Mouse (Mus musculus): ENCODE measurements around the gene Zic1. TPM values are rescaled to one million over a fixed set of nuclear protein-coding genes. Genes with fewer than 3 reads are reported as not detected.

Gene Zic1
- polyA plus RNA-seq, 1 experiment from 2014 or later = not detected

- ATAC-seq = no peak
Measured at GRCm38 (mm10) chr9:91394211-91394646, 28.6 kb upstream of the Zic1 start.

GRCm38 (mm10) chr9:91393376-91394068 is 27.9 kb upstream of the Zic1 start:
- Histone ChIP-seq H3K27ac (no peak overlapping the region), H3K4me1 (no peaks in the 10 kb centered on the region), H3K9me3 (replicated peaks) (no peaks in the 10 kb centered on the region), H3K4me2 (no peak overlapping the region), H3K9ac (no peak overlapping the region), H3K27me3 (replicated peaks) (peaks cover 88% of the 10 kb centered on the region), H3K4me3 (no peak overlapping the region), H3K36me3 (no peaks in the 10 kb centered on the region)
- ATAC-seq = no peak
- 11% methylated on average over 8 of the region's 8 CpGs for WGBS (ENCODE audit: insufficient replicate concordance)

More at GRCm38 (mm10) chr9:91394211-91394646, 28.6 kb upstream of the Zic1 start:
- Histone ChIP-seq H3K4me2 (no peak overlapping the region), H3K36me3 (no peaks in the 10 kb centered on the region), H3K27ac (no peak overlapping the region), H3K4me1 (no peaks in the 10 kb centered on the region), H3K9ac (no peak overlapping the region), H3K4me3 (no peak overlapping the region), H3K27me3 (replicated peaks) (peaks cover 89% of the 10 kb centered on the region), H3K9me3 (replicated peaks) (no peaks in the 10 kb centered on the region)
- 6% methylated on average over 14 of the region's 14 CpGs for WGBS (ENCODE audit: insufficient replicate concordance)

GRCm38 (mm10) chr9:91388173-91388572 is 22.6 kb upstream of the Zic1 start:
- 7% methylated on average over 4 of the region's 4 CpGs for WGBS (ENCODE audit: insufficient replicate concordance)
- ATAC-seq = no peak
- H3K27ac ChIP-seq = no peak overlapping the region
- no peaks in the 10 kb centered on the region for H3K9me3 ChIP-seq (replicated peaks)
- H3K4me2 ChIP-seq = no peak overlapping the region
- H3K27me3 ChIP-seq (replicated peaks) = peaks cover 91% of the 10 kb centered on the region
- H3K4me1 ChIP-seq = no peaks in the 10 kb centered on the region
- H3K9ac ChIP-seq = no peak overlapping the region
- H3K4me3 ChIP-seq = no peak overlapping the region
- no peaks in the 10 kb centered on the region for H3K36me3 ChIP-seq

GRCm38 (mm10) chr9:91387740-91388080 is 22.1 kb upstream of the Zic1 start:
- Histone ChIP-seq H3K9ac (no peak overlapping the region), H3K4me1 (no peaks in the 10 kb centered on the region), H3K36me3 (no peaks in the 10 kb centered on the region), H3K9me3 (replicated peaks) (no peaks in the 10 kb centered on the region), H3K27me3 (replicated peaks) (peaks cover 94% of the 10 kb centered on the region), H3K4me2 (no peak overlapping the region), H3K4me3 (no peak overlapping the region), H3K27ac (no peak overlapping the region)
- no peak for ATAC-seq
- WGBS (ENCODE audit: insufficient replicate concordance) = 3% methylated on average over 5 of the region's 5 CpGs

DNA sequence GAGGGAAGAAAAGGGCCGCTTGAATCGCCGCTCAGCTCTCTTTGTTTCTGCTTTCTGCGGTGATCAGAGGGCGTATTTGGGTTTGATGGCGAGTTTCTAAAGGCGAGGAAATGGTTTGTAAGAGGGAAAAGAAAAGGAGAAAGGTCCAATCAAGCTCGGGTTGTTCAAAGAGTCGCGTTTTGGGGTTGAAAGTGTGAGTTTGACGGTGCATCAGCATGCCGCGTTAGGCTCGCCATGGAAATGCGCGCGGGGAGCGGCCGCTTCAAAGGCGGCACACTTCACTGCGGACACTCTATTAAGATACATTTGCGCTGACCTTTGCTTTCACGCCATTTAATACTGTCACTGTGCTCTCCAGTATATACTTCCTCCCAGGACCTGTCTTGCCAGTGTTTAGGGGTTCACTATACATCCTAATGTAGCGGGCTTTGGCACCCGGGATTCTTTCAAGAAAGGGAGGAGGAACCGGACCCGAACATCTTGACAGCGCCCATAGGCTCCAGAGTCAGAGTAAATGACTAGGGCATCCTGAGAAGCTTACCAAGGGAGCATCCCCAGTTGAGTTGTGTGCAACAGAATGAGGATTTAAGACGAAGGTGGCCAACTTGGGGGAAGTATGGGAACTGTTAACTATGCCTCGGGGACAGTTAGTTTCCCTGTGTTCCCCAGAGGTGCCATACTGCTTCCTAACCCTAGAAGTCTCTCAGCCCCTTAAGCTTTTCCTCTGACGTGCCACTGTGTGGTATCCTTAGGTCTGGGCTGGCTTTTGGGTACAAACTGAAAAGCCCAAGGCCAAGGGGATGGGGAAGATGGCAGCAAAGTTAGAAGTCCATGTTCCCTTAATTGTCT is 21.5 kb upstream of the Zic1 start:
- H3K9ac ChIP-seq = no peak overlapping the region
- H3K4me1 ChIP-seq = no peaks in the 10 kb centered on the region
- peaks cover 96% of the 10 kb centered on the region for H3K27me3 ChIP-seq (replicated peaks)
- WGBS (ENCODE audit: insufficient replicate concordance) = 2% methylated on average over 31 of the region's 31 CpGs
- no peak overlapping the region for H3K4me2 ChIP-seq
- H3K9me3 ChIP-seq (replicated peaks) = no peaks in the 10 kb centered on the region
- no peaks in the 10 kb centered on the region for H3K36me3 ChIP-seq
- H3K27ac ChIP-seq = no peak overlapping the region
- H3K4me3 ChIP-seq = no peak overlapping the region
- no peak for ATAC-seq

DNA sequence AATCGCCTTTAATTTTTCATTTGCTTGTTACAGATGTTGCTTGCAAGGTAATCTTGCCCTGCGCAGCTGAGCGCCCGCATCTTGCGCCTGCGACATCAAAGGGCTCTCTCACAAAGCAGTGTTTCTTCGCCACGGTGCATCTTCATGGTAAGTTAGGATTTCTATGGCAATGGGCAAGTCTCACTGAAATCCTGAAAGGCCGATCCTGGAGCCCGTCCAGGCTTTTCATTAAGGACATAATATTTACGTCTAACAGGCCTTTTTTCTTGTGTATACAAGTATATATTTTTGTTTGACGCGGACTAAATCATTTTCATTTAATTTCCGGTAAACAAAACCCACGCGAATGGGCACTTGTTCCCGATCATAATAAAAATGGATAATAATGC is 20.9 kb upstream of the Zic1 start:
- ATAC-seq = no peak
- H3K9ac ChIP-seq = no peak overlapping the region
- no peaks in the 10 kb centered on the region for H3K4me1 ChIP-seq
- H3K4me3 ChIP-seq = no peak overlapping the region
- H3K9me3 ChIP-seq (replicated peaks) = no peaks in the 10 kb centered on the region
- 2% methylated on average over 17 of the region's 17 CpGs for WGBS (ENCODE audit: insufficient replicate concordance)
- no peak overlapping the region for H3K27ac ChIP-seq
- no peaks in the 10 kb centered on the region for H3K36me3 ChIP-seq
- peaks cover 96% of the 10 kb centered on the region for H3K27me3 ChIP-seq (replicated peaks)
- H3K4me2 ChIP-seq = no peak overlapping the region

GRCm38 (mm10) chr9:91385561-91386430 is 20.2 kb upstream of the Zic1 start:
- no peak overlapping the region for H3K4me2 ChIP-seq
- no peak overlapping the region for H3K4me3 ChIP-seq
- H3K27me3 ChIP-seq (replicated peaks) = peaks cover 97% of the 10 kb centered on the region
- H3K9ac ChIP-seq = no peak overlapping the region
- no peak overlapping the region for H3K27ac ChIP-seq
- 3% methylated on average over 7 of the region's 8 CpGs for WGBS (ENCODE audit: insufficient replicate concordance)
- no peaks in the 10 kb centered on the region for H3K9me3 ChIP-seq (replicated peaks)
- no peaks in the 10 kb centered on the region for H3K4me1 ChIP-seq
- no peak for ATAC-seq
- no peaks in the 10 kb centered on the region for H3K36me3 ChIP-seq

- WGBS (ENCODE audit: insufficient replicate concordance) = 7% methylated on average over 4 of the region's 4 CpGs
- Histone ChIP-seq H3K4me3 (no peak overlapping the region), H3K36me3 (no peaks in the 10 kb centered on the region), H3K27me3 (replicated peaks) (peaks cover 97% of the 10 kb centered on the region), H3K27ac (no peak overlapping the region), H3K4me2 (no peak overlapping the region), H3K9me3 (replicated peaks) (no peaks in the 10 kb centered on the region), H3K9ac (no peak overlapping the region), H3K4me1 (no peaks in the 10 kb centered on the region)
- no peak for ATAC-seq
Measured at GRCm38 (mm10) chr9:91384693-91385560, 19.3 kb upstream of the Zic1 start.

GRCm38 (mm10) chr9:91384136-91384500 is 18.5 kb upstream of the Zic1 start:
- WGBS (ENCODE audit: insufficient replicate concordance) = 2% methylated on average over 30 of the region's 30 CpGs
- no peak for ATAC-seq

GRCm38 (mm10) chr9:91383441-91384135 is 18.0 kb upstream of the Zic1 start:
- H3K36me3 ChIP-seq = no peaks in the 10 kb centered on the region
- no peak overlapping the region for H3K9ac ChIP-seq
- 3% methylated on average over 28 of the region's 28 CpGs for WGBS (ENCODE audit: insufficient replicate concordance)
- ATAC-seq = no peak
- no peaks in the 10 kb centered on the region for H3K9me3 ChIP-seq (replicated peaks)
- H3K27ac ChIP-seq = no peak overlapping the region
- H3K27me3 ChIP-seq (replicated peaks) = peaks cover 99% of the 10 kb centered on the region
- H3K4me3 ChIP-seq = no peak overlapping the region
- H3K4me2 ChIP-seq = no peak overlapping the region
- no peaks in the 10 kb centered on the region for H3K4me1 ChIP-seq

More at GRCm38 (mm10) chr9:91384136-91384500, 18.5 kb upstream of the Zic1 start:
- Histone ChIP-seq H3K36me3 (no peaks in the 10 kb centered on the region), H3K9ac (no peak overlapping the region), H3K27me3 (replicated peaks) (peaks cover 97% of the 10 kb centered on the region), H3K27ac (no peak overlapping the region), H3K4me2 (no peak overlapping the region), H3K9me3 (replicated peaks) (no peaks in the 10 kb centered on the region), H3K4me1 (no peaks in the 10 kb centered on the region), H3K4me3 (no peak overlapping the region)
